Mouse (Mus musculus): ENCODE data around the gene Hs2st1. TPM values are rescaled to one million over a fixed set of nuclear protein-coding genes. Genes with fewer than 3 reads are reported as not detected.

The Hs2st1 gene
- total and polyA plus RNA-seq, 3 experiments, result 13.6 to 16.1 TPM; not detected in 1

DNA sequence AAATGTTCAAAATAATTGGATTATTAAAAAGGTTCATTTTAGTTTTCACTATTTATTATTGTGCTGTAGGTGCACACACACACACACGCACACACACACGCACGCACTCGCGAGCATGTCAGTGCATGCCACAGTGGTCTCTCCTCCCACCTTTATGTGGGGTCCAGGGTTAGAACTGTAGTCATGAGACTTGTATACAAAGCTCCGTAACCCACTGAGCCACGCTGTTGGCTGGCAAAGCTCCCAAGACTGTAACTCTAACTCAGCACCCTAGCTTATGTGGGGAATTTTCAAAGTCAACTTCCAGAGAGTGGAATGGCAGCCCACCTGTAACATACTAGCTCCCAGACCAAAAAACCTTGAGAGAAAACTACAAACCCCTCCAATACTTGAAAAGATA is 24.8 kb downstream of the Hs2st1 start:
- no peak for DNase-seq (ENCODE audit: low read depth, low spot score)
- peaks cover 11 to 13% of the 10 kb centered on the region in 2 experiments for H3K4me1 ChIP-seq (ENCODE audit: control insufficient read depth in 1 of 2, insufficient read depth in 2 of 2, low read length in 2 of 2)
- H3K36me3 ChIP-seq (ENCODE audit: control insufficient read depth in 1 of 2, insufficient read depth in 2 of 2, low read length in 2 of 2), result peaks cover 0 to 10% of the 10 kb centered on the region in 2 experiments; a peak in 2 of 4 replicates
- H3K9ac ChIP-seq (ENCODE audit: control insufficient read depth, low read depth, low read length, poor library complexity, severe bottlenecking), result no peak overlapping the region
- H3K9me3 ChIP-seq (replicated peaks; ENCODE audit: insufficient read depth, low read length), result no peaks in the 10 kb centered on the region
- H3K4me3 ChIP-seq (ENCODE audit: control insufficient read depth in 1 of 2, insufficient read depth in 1 of 2, low read depth in 2 of 2, low read length in 2 of 2), result no peak overlapping the region
- TF ChIP-seq ZC3H11A (IDR thresholded peaks at IDR 0.05; ENCODE audit: low read depth, low read length) (no peak), USF2 (IDR thresholded peaks at IDR 0.05; ENCODE audit: borderline replicate concordance in 1 of 2, insufficient read depth in 1 of 2, low read depth in 1 of 2, low read length in 2 of 2) (no peak), MXI1 (IDR thresholded peaks at IDR 0.05; ENCODE audit: low read depth, low read length) (no peak), MAX (IDR thresholded peaks at IDR 0.05; ENCODE audit: low read length) (no peak), GABPA (IDR thresholded peaks at IDR 0.05; ENCODE audit: low read depth, low read length) (no peak), MAZ (IDR thresholded peaks at IDR 0.05; ENCODE audit: low read depth, low read length) (no peak), USF1 (IDR thresholded peaks at IDR 0.05; ENCODE audit: low read depth, low read length) (no peak), CHD2 (IDR thresholded peaks at IDR 0.05; ENCODE audit: low read length) (no peak), TCF12 (IDR thresholded peaks at IDR 0.05; ENCODE audit: low read depth, low read length) (no peak), JUND (IDR thresholded peaks at IDR 0.05; ENCODE audit: low read depth, low read length) (no peak), NELFE (IDR thresholded peaks at IDR 0.05; ENCODE audit: low read depth, low read length) (no peak), ELF1 (IDR thresholded peaks at IDR 0.05; ENCODE audit: low read depth, low read length) (no peak), ZNF384 (IDR thresholded peaks at IDR 0.05; ENCODE audit: low read depth, low read length) (no peak), RAD21 (IDR thresholded peaks at IDR 0.05; ENCODE audit: low read depth, low read length) (no peak), TBP (IDR thresholded peaks at IDR 0.05; ENCODE audit: low read depth, low read length) (no peak), GATA1 (IDR thresholded peaks at IDR 0.05; ENCODE audit: low read depth, low read length) (no peak)
- no peak overlapping the region for H3K27ac ChIP-seq (ENCODE audit: control insufficient read depth, low read depth, low read length)
- H3K27me3 ChIP-seq (ENCODE audit: control insufficient read depth in 1 of 2, insufficient read depth in 2 of 2, low read length in 2 of 2), result no peaks in the 10 kb centered on the region
- peaks cover 19% of the 10 kb centered on the region for H3K79me2 ChIP-seq (ENCODE audit: control insufficient read depth, insufficient read depth, low read length, poor library complexity)

GRCm38 (mm10) chr3:144541906-144542438 is 28.0 kb downstream of the Hs2st1 start:
- peaks cover 11 to 13% of the 10 kb centered on the region in 2 experiments for H3K4me1 ChIP-seq (ENCODE audit: control insufficient read depth in 1 of 2, insufficient read depth in 2 of 2, low read length in 2 of 2)
- TF ChIP-seq KAT2A (conservative IDR thresholded peaks at IDR 0.05; ENCODE audit: low read depth, low read length) (no peak), SMC3 (IDR thresholded peaks at IDR 0.05; ENCODE audit: low read depth, low read length) (no peak)
- no peak for DNase-seq (ENCODE audit: low read depth, low spot score)
- no peaks in the 10 kb centered on the region for H3K9me3 ChIP-seq (replicated peaks; ENCODE audit: insufficient read depth, low read length)
- H3K4me3 ChIP-seq (ENCODE audit: control insufficient read depth in 1 of 2, insufficient read depth in 1 of 2, low read depth in 2 of 2, low read length in 2 of 2), result no peak overlapping the region
- no peak overlapping the region for H3K27ac ChIP-seq (ENCODE audit: control insufficient read depth, low read depth, low read length)
- peaks cover 19% of the 10 kb centered on the region for H3K79me2 ChIP-seq (ENCODE audit: control insufficient read depth, insufficient read depth, low read length, poor library complexity)
- H3K36me3 ChIP-seq (ENCODE audit: control insufficient read depth in 1 of 2, insufficient read depth in 2 of 2, low read length in 2 of 2), result peaks cover 0 to 10% of the 10 kb centered on the region in 2 experiments; a peak in 2 of 4 replicates
- no peaks in the 10 kb centered on the region for H3K27me3 ChIP-seq (ENCODE audit: control insufficient read depth in 1 of 2, insufficient read depth in 2 of 2, low read length in 2 of 2)
- H3K9ac ChIP-seq (ENCODE audit: control insufficient read depth, low read depth, low read length, poor library complexity, severe bottlenecking), result no peak overlapping the region

Data from MEL (cell line).